Mouse (Mus musculus): ENCODE results near the gene Gpr142. TPM values are rescaled to one million over a fixed set of nuclear protein-coding genes. Genes with fewer than 3 reads are reported as not detected.

The Gpr142 gene
- polyA plus RNA-seq (2017; shearing (Covaris generic)) = not detected

GRCm38 (mm10) chr11:114798624-114799023 lies at the start of gene Gpr142:
Gene Gpr142, plus strand, starts transcription at chr11:114798924.
- no peak for ATAC-seq

- ATAC-seq = no peak
Observed at GRCm38 (mm10) chr11:114764820-114765818, 33.6 kb upstream of the Gpr142 start, which contains the start of gene Kif19a. Gene Kif19a, plus strand, starts transcription at chr11:114765388.

- ATAC-seq = no peak
Observed at GRCm38 (mm10) chr11:114769911-114770310, 28.8 kb upstream of the Gpr142 start.

- ATAC-seq = no peak
Observed at GRCm38 (mm10) chr11:114771896-114772295, 26.8 kb upstream of the Gpr142 start.

- ATAC-seq = no peak
Observed at GRCm38 (mm10) chr11:114780076-114780475, 18.6 kb upstream of the Gpr142 start.

- ATAC-seq = no peak
Observed at GRCm38 (mm10) chr11:114785892-114786291, 12.8 kb upstream of the Gpr142 start.

- ATAC-seq = no peak
Observed at GRCm38 (mm10) chr11:114786326-114786725, 12.4 kb upstream of the Gpr142 start.

- ATAC-seq = no peak
Observed at GRCm38 (mm10) chr11:114787611-114788010, 11.1 kb upstream of the Gpr142 start.

GRCm38 (mm10) chr11:114789061-114789714 lies 9.5 kb upstream of the Gpr142 start:
- peak; percentile 68 for ATAC-seq

- ATAC-seq = no peak
Observed at GRCm38 (mm10) chr11:114789716-114790115, 9.0 kb upstream of the Gpr142 start.

- no peak for ATAC-seq
Observed at GRCm38 (mm10) chr11:114790171-114790570, 8.6 kb upstream of the Gpr142 start.

- ATAC-seq = no peak
Observed at GRCm38 (mm10) chr11:114790841-114791240, 7.9 kb upstream of the Gpr142 start.

- ATAC-seq = no peak
Observed at GRCm38 (mm10) chr11:114791351-114791889, 7.3 kb upstream of the Gpr142 start.

GRCm38 (mm10) chr11:114791891-114792411 lies 6.8 kb upstream of the Gpr142 start:
- no peak for ATAC-seq

GRCm38 (mm10) chr11:114792931-114793494 lies 5.7 kb upstream of the Gpr142 start:
- ATAC-seq = no peak

GRCm38 (mm10) chr11:114793868-114794545 lies 4.7 kb upstream of the Gpr142 start:
- no peak for ATAC-seq

GRCm38 (mm10) chr11:114794691-114795090 lies 4.0 kb upstream of the Gpr142 start:
- ATAC-seq = no peak

GRCm38 (mm10) chr11:114795231-114795746 lies 3.4 kb upstream of the Gpr142 start:
- no peak for ATAC-seq

GRCm38 (mm10) chr11:114795848-114796322 lies 2.8 kb upstream of the Gpr142 start, which contains the start of gene Btbd17:
Gene Btbd17, minus strand, starts transcription at chr11:114795945.
- ATAC-seq = no peak

GRCm38 (mm10) chr11:114797176-114797575 lies 1.5 kb upstream of the Gpr142 start:
- no peak for ATAC-seq

GRCm38 (mm10) chr11:114797981-114798380 lies 743 bp upstream of the Gpr142 start:
- ATAC-seq = no peak
